Mouse (Mus musculus): ENCODE measurements around the gene Efna5.

- TF ChIP-seq POLR2A (IDR thresholded peaks at IDR 0.05; ENCODE audit: low read depth, low read length) (no peak), CTCF (IDR thresholded peaks at IDR 0.05; ENCODE audit: extremely low read depth, insufficient read length, insufficient replicate concordance, low read depth, low read length) (no peak)
Measured at GRCm38 (mm10) chr17:62622481-62622880, 258.6 kb downstream of the Efna5 start.
